Mouse (Mus musculus) kidney, adult 18-20 months (tissue): ENCODE measurements around the gene Ooep.
"Not testable (repeated sequence)": the region's sequence is repeated elsewhere in the genome, so short reads cannot be mapped to it uniquely, and the experiment has no call there.

Experiments used
- DNase-seq: peaks from one replicate; pipeline ENCODE4 v3.0.0; 2021

The Ooep gene

GRCm38 (mm10) chr9:78365850-78366544 is 12.5 kb downstream of the Ooep start:
- no peak for DNase-seq

- no peak for DNase-seq
Observed at GRCm38 (mm10) chr9:78364701-78365100, 13.8 kb downstream of the Ooep start.

GRCm38 (mm10) chr9:78363374-78363773 is 15.2 kb downstream of the Ooep start:
- no peak for DNase-seq

- DNase-seq, result no peak
Observed at GRCm38 (mm10) chr9:78360484-78360872, 18.0 kb downstream of the Ooep start.

GRCm38 (mm10) chr9:78359750-78360483 is 18.6 kb downstream of the Ooep start:
- DNase-seq, result no peak

- peak; percentile 72 for DNase-seq
Observed at GRCm38 (mm10) chr9:78358053-78358452, 20.5 kb downstream of the Ooep start.

GRCm38 (mm10) chr9:78355611-78356010 is 22.9 kb downstream of the Ooep start, which contains the start of gene Gsta2:
Gene Gsta2 (minus strand): TSS chr9:78355788.
- DNase-seq, result no peak

- no peak for DNase-seq
Observed at GRCm38 (mm10) chr9:78354665-78355578, 23.6 kb downstream of the Ooep start.

- DNase-seq, result no peak
Observed at GRCm38 (mm10) chr9:78351504-78352220, 26.9 kb downstream of the Ooep start.

GRCm38 (mm10) chr9:78350007-78350406 is 28.5 kb downstream of the Ooep start:
- DNase-seq, result not testable (repeated sequence)

GRCm38 (mm10) chr9:78349141-78349540 is 29.4 kb downstream of the Ooep start:
- DNase-seq, result peak; percentile 47

GRCm38 (mm10) chr9:78348206-78349004 is 30.1 kb downstream of the Ooep start:
- DNase-seq, result peak; percentile 79

GRCm38 (mm10) chr9:78347004-78347403 is 31.5 kb downstream of the Ooep start:
- DNase-seq, result peak; percentile 37

GRCm38 (mm10) chr9:78345235-78345634 is 33.3 kb downstream of the Ooep start:
- DNase-seq, result not testable (repeated sequence)

GRCm38 (mm10) chr9:78343055-78343454 is 35.5 kb downstream of the Ooep start:
- DNase-seq, result not testable (repeated sequence)

- DNase-seq, result not testable (repeated sequence)
Observed at GRCm38 (mm10) chr9:78342494-78342893, 36.0 kb downstream of the Ooep start.

- DNase-seq, result peak; percentile 52
Observed at GRCm38 (mm10) chr9:78340324-78340723, 38.2 kb downstream of the Ooep start.

GRCm38 (mm10) chr9:78337050-78337449 is 41.5 kb downstream of the Ooep start:
- not testable (repeated sequence) for DNase-seq

GRCm38 (mm10) chr9:78327289-78327688 is 51.2 kb downstream of the Ooep start, which contains the start of gene Omt2b:
Gene Omt2b (plus strand): TSS chr9:78327589.
- DNase-seq, result not testable (repeated sequence)
